Comparison of ENCODE assay signal across 9 mouse cellular contexts in genomic region chr19:58859357-58859756, GRCm38 (mm10).
DNase-seq lines count a peak whose midpoint lies in the region; ATAC-seq lines count a peak whose summit lies in the region.
"Had no signal": no experiment of that assay in that cellular context is flagged by ENCODE, and none has a peak within 500 bp of the region (broad histone marks: within the 10 kb centered on the region; RNA-seq: fewer than 3 reads in every experiment).

No protein-coding gene starts in this region.

- peak overlapping the region; percentile 85 for H3K9ac ChIP-seq in heart, embryonic 13.5 days
- peak overlapping the region; percentile 60; the same call in 1 of the 2 replicates for H3K9ac ChIP-seq in forebrain, embryonic 11.5 days (ENCODE audit: low read length)
- no peak overlapping the region for H3K9ac ChIP-seq in liver, embryonic 12.5 days

- no peaks in the 10 kb centered on the region for H3K36me3 ChIP-seq in heart, embryonic 13.5 days
- H3K36me3 ChIP-seq in forebrain, embryonic 11.5 days (ENCODE audit: control insufficient read depth, insufficient read depth, low read length): no peaks in the 10 kb centered on the region
- no peaks in the 10 kb centered on the region for H3K36me3 ChIP-seq in liver, embryonic 12.5 days

- H3K27me3 ChIP-seq in heart, embryonic 13.5 days (replicated peaks): peaks cover 13% of the 10 kb centered on the region; the same call in 1 of the 2 replicates
- H3K27me3 ChIP-seq in forebrain, embryonic 11.5 days (ENCODE audit: control insufficient read depth, insufficient read depth, low read length): peaks cover 4% of the 10 kb centered on the region
- peaks cover 56% of the 10 kb centered on the region for H3K27me3 ChIP-seq in liver, embryonic 12.5 days (replicated peaks)

- no peak for DNase-seq in heart, adult 11 months
- peak; percentile 41 for DNase-seq in ES-CJ7 (ENCODE audit: low read depth, low spot score)
- no peak for DNase-seq in forebrain, embryonic 11.5 days (ENCODE audit: low spot score)
- no peak for DNase-seq in urinary bladder, postnatal 14 days (ENCODE audit: low spot score)
- no peak for DNase-seq in gastrocnemius, postnatal 14 days
- DNase-seq: thymus, postnatal 14 days had no signal

- ATAC-seq in heart, embryonic 13.5 days (ENCODE audit: extremely low read depth, insufficient number of reproducible peaks, low FRiP score, low TSS enrichment): no peak
- no peak for ATAC-seq in forebrain, embryonic 11.5 days (replicated peaks; ENCODE audit: low FRiP score)
- no peak for ATAC-seq in liver, embryonic 12.5 days
- no peak for ATAC-seq in granulocyte monocyte progenitor cell, adult 5-6 weeks (replicated peaks; ENCODE audit: poor library complexity, severe bottlenecking)

- H3K27ac ChIP-seq in heart, embryonic 13.5 days (replicated peaks): no peak overlapping the region
- no peak overlapping the region for H3K27ac ChIP-seq in forebrain, embryonic 11.5 days (ENCODE audit: low read depth, low read length)
- no peak overlapping the region for H3K27ac ChIP-seq in liver, embryonic 12.5 days

- H3K4me2 ChIP-seq in heart, embryonic 13.5 days: peak overlapping the region; percentile 99
- H3K4me2 ChIP-seq in forebrain, embryonic 11.5 days (ENCODE audit: low read depth, low read length, severe bottlenecking): peak overlapping the region; percentile 93
- H3K4me2 ChIP-seq in liver, embryonic 12.5 days: peak overlapping the region; percentile 73; the same call in 1 of the 2 replicates

- peak overlapping the region; percentile 70 for H3K4me3 ChIP-seq in heart, embryonic 13.5 days
- H3K4me3 ChIP-seq in forebrain, embryonic 11.5 days (ENCODE audit: low read depth, low read length): peak overlapping the region; percentile 52
- no peak overlapping the region for H3K4me3 ChIP-seq in liver, embryonic 12.5 days

- WGBS in heart, embryonic 13.5 days: 15% methylated on average over 6 of the region's 6 CpGs
- WGBS in forebrain, embryonic 11.5 days: 7% methylated on average over 6 of the region's 6 CpGs
- 21% methylated on average over 6 of the region's 6 CpGs for WGBS in liver, embryonic 12.5 days (ENCODE audit: insufficient replicate concordance)

- intact Hi-C loops in gastrocnemius, postnatal 14 days (cut with DNase I; ENCODE audit: low total_unique reads): no loop called here

- peaks cover 42% of the 10 kb centered on the region for H3K4me1 ChIP-seq in heart, embryonic 13.5 days
- peaks cover 8% of the 10 kb centered on the region; the same call in 1 of the 2 replicates for H3K4me1 ChIP-seq in forebrain, embryonic 11.5 days (replicated peaks; ENCODE audit: control insufficient read depth, insufficient read depth, low read length)
- H3K4me1 ChIP-seq in liver, embryonic 12.5 days: peaks cover 11% of the 10 kb centered on the region

- no peaks in the 10 kb centered on the region for H3K9me3 ChIP-seq in heart, embryonic 13.5 days
- no peaks in the 10 kb centered on the region; the same call in 1 of the 2 replicates for H3K9me3 ChIP-seq in forebrain, embryonic 11.5 days (ENCODE audit: control insufficient read depth, low read length)
- no peaks in the 10 kb centered on the region for H3K9me3 ChIP-seq in liver, embryonic 12.5 days (replicated peaks)
